Comparison of ENCODE assay signal across 8 mouse cellular contexts in the genomic region with DNA sequence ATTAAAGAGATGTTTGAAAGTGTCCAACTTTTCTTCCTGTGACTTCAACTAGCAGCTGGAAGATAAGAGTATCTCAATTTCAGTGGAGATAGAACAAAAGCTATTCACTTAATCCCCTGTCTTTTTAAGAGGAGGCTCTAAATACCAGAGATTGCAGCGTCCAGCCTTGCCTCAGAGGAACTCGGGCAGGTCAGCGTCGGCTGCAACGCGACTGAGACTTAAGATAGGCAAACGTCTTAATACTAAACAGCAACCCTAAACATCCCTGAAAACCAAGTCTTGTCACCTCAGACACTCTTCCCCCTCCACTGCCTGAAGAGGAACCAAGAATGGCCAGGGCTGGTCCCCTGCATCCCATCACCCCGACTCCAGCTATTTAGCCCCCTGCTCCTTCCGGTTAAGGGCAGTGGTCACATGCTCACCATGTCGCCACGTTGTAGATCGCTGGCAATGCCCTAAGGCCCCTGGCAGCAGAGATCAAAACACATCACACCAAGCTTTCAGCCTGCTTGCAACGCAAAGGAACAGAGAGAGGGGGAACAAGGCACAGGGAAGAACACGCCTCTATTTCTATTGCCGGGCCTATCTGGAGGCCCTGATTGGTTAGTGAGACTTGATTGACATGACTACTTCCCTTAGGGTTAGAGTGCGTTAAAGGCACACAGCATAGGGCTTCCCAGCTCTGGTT. TPM values are rescaled to one million over a fixed set of nuclear protein-coding genes. Genes with fewer than 3 reads are reported as not detected.
DNase-seq lines count a peak whose midpoint lies in the region; ATAC-seq lines count a peak whose summit lies in the region.
"Not testable (repeated sequence)": the region's sequence is repeated elsewhere in the genome, so short reads cannot be mapped to it uniquely, and the experiment has no call there.

No protein-coding gene starts in this region.

- not testable (repeated sequence) for H3K27me3 ChIP-seq in forebrain, embryonic 11.5 days (ENCODE audit: control insufficient read depth, insufficient read depth, low read length); heart, embryonic 16.5 days (ENCODE audit: control insufficient read depth, insufficient read depth, low read length); liver, embryonic 13.5 days; stomach, embryonic 15.5 days (replicated peaks)

- H3K4me3 ChIP-seq in forebrain, embryonic 11.5 days (ENCODE audit: low read depth, low read length): peak overlapping the region; percentile 38
- peak overlapping the region; percentile 73 for H3K4me3 ChIP-seq in heart, embryonic 16.5 days (ENCODE audit: low read length)
- H3K4me3 ChIP-seq in liver, embryonic 13.5 days (replicated peaks): peak overlapping the region; percentile 61
- H3K4me3 ChIP-seq in stomach, embryonic 15.5 days (replicated peaks): peak overlapping the region; percentile 67

- H3K4me1 ChIP-seq in forebrain, embryonic 11.5 days (replicated peaks; ENCODE audit: control insufficient read depth, insufficient read depth, low read length); heart, embryonic 16.5 days (ENCODE audit: control insufficient read depth, insufficient read depth, low read length); liver, embryonic 13.5 days (replicated peaks); stomach, embryonic 15.5 days: not testable (repeated sequence)

- H3K36me3 ChIP-seq in forebrain, embryonic 11.5 days (ENCODE audit: control insufficient read depth, insufficient read depth, low read length); heart, embryonic 16.5 days (ENCODE audit: control insufficient read depth, insufficient read depth); liver, embryonic 13.5 days; stomach, embryonic 15.5 days: not testable (repeated sequence)

- peak overlapping the region; percentile 46 for H3K9ac ChIP-seq in forebrain, embryonic 11.5 days (ENCODE audit: low read length)
- H3K9ac ChIP-seq in heart, embryonic 16.5 days (ENCODE audit: low read length): peak overlapping the region; percentile 63
- H3K9ac ChIP-seq in liver, embryonic 13.5 days: peak overlapping the region; percentile 54
- H3K9ac ChIP-seq in stomach, embryonic 15.5 days: peak overlapping the region; percentile 41; the same call in 1 of the 2 replicates

- not testable (repeated sequence) for H3K9me3 ChIP-seq in forebrain, embryonic 11.5 days (ENCODE audit: control insufficient read depth, low read length); heart, embryonic 16.5 days (replicated peaks; ENCODE audit: control insufficient read depth, low read length); liver, embryonic 13.5 days (replicated peaks); stomach, embryonic 15.5 days

- not testable (repeated sequence) for H3K27ac ChIP-seq in forebrain, embryonic 11.5 days (ENCODE audit: low read depth, low read length); heart, embryonic 16.5 days (ENCODE audit: low read length); liver, embryonic 13.5 days; stomach, embryonic 15.5 days

- peak; percentile 100 for ATAC-seq in forebrain, embryonic 11.5 days (replicated peaks; ENCODE audit: low FRiP score)
- ATAC-seq in heart, embryonic 16.5 days (replicated peaks; ENCODE audit: extremely low read depth, insufficient read depth, low FRiP score): peak; percentile 98
- ATAC-seq in liver, embryonic 13.5 days (ENCODE audit: low read depth): peak; percentile 99
- ATAC-seq in stomach, embryonic 15.5 days (ENCODE audit: insufficient read depth, low FRiP score, low read depth): peak; percentile 97

- H3K4me2 ChIP-seq in forebrain, embryonic 11.5 days (ENCODE audit: low read depth, low read length, severe bottlenecking): peak overlapping the region; percentile 50
- peak overlapping the region; percentile 74 for H3K4me2 ChIP-seq in heart, embryonic 16.5 days (ENCODE audit: low read depth, low read length)
- peak overlapping the region; percentile 68 for H3K4me2 ChIP-seq in liver, embryonic 13.5 days
- H3K4me2 ChIP-seq in stomach, embryonic 15.5 days: peak overlapping the region; percentile 56

- peak; percentile 31 to 44 for DNase-seq in CD8-positive naive resting alpha-beta T cell, adult 2 months (ENCODE audit: low read depth in 2 of 2, low spot score in 2 of 2)
- DNase-seq in c-Kit-negative CD71-positive TER-119-positive erythroid progenitor cells, embryonic 14.5 days (ENCODE audit: low read depth, low spot score): peak; percentile 5
- DNase-seq in forebrain, embryonic 11.5 days (ENCODE audit: low spot score): peak; percentile 69
- peak; percentile 81 to 84 for DNase-seq in kidney, postnatal 25 days
- DNase-seq in liver, embryonic 13.5 days: peak; percentile 49
- DNase-seq in natural killer cell, adult 2 months (ENCODE audit: low spot score in 2 of 2): peak; percentile 48

- 3% methylated on average over 16 of the region's 16 CpGs for WGBS in forebrain, embryonic 11.5 days
- 1% methylated on average over 16 of the region's 16 CpGs for WGBS in heart, embryonic 16.5 days
- WGBS in liver, embryonic 13.5 days (ENCODE audit: insufficient replicate concordance): under 1% methylated on average over 16 of the region's 16 CpGs
- WGBS in stomach, embryonic 15.5 days: 1% methylated on average over 16 of the region's 16 CpGs

RNA-seq across cellular contexts. Expression of a gene that starts 28.8 kb away (rescaled TPM):
- polyA plus RNA-seq in forebrain, embryonic 11.5 days (2014; fragmentation: Nextera tagmentation; extraction: Ambion mirVana): 15.7 and 18.2 TPM in 2 replicates
- polyA plus RNA-seq in heart, embryonic 16.5 days (2015; fragmentation: Nextera tagmentation; extraction: Ambion mirVana): 5.9 and 6.5 TPM in 2 replicates
- polyA plus RNA-seq in liver, embryonic 13.5 days (2015; fragmentation: Nextera tagmentation; extraction: Ambion mirVana): 3.0 and 3.1 TPM in 2 replicates
- polyA plus RNA-seq in stomach, embryonic 15.5 days (2015; fragmentation: Nextera tagmentation; extraction: Ambion mirVana): 10.3 and 13.7 TPM in 2 replicates

Comparison
In these comparisons a context has a peak if more than half of its experiments do, and no peak if none do; other contexts are left out.
1. DNase-seq: peak in every context shown above with its lines; median percentile 82 in kidney, postnatal 25 days; 69 in forebrain, embryonic 11.5 days; 49 in liver, embryonic 13.5 days; 48 in natural killer cell, adult 2 months; 38 in CD8-positive naive resting alpha-beta T cell, adult 2 months; 5 in c-Kit-negative CD71-positive TER-119-positive erythroid progenitor cells, embryonic 14.5 days.